Mouse (Mus musculus): ENCODE results near the gene Kirrel2.

GRCm38 (mm10) chr7:30420673-30421072 lies 36.8 kb downstream of the Kirrel2 start:
- TF ChIP-seq CTCF (IDR thresholded peaks at IDR 0.05; ENCODE audit: extremely low read depth, insufficient read length, insufficient replicate concordance, low read depth, low read length), result no peak
- no peak for TF ChIP-seq POLR2A (IDR thresholded peaks at IDR 0.05; ENCODE audit: low read depth, low read length)
